Mouse (Mus musculus): ENCODE results near the gene Cbarp.
"Not testable (repeated sequence)": the region's sequence is repeated elsewhere in the genome, so short reads cannot be mapped to it uniquely, and the experiment has no call there.

The Cbarp gene

GRCm38 (mm10) chr10:80169651-80170050 lies 29.0 kb upstream of the Cbarp start:
- no peak for DNase-seq

- DNase-seq, result no peak
These were observed 28.4 kb upstream of the Cbarp start for GRCm38 (mm10) chr10:80169070-80169469.

DNA sequence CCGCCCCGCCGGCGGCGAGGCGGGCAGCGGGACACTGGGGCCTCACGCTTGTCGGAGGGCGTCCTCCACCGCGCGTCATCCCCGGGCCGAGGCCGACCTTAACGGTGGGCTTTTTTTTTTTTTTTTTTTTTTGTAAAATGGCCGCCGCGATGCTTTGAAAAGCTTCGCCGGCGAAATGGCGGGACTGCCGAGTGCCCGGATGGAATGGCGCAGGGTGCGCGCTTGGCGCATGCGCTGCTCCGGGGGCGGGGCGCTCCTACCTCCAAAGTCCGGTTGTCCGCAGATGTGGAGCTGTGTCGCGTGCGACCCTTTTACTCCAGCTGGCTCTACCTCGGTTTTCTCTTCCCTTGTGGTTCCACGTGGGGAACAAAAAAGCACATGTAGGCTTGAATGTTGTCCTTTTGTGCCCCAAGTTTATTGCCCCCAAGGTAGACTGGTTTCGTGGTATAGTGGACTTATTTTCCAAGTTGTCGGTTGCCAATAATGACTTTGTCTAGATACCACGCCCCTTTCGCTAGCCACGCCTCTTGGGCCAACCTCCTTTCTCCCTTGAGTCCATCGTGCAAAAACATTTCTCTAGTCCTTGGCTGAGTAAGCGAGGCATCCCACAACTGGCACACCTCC lies 27.5 kb upstream of the Cbarp start:
- DNase-seq, result peak; percentile 95 to 97

GRCm38 (mm10) chr10:80167460-80168037 lies 26.9 kb upstream of the Cbarp start:
- DNase-seq, result peak; percentile 98 to 99

GRCm38 (mm10) chr10:80166136-80166535 lies 25.5 kb upstream of the Cbarp start:
- DNase-seq, result not testable (repeated sequence)

DNA sequence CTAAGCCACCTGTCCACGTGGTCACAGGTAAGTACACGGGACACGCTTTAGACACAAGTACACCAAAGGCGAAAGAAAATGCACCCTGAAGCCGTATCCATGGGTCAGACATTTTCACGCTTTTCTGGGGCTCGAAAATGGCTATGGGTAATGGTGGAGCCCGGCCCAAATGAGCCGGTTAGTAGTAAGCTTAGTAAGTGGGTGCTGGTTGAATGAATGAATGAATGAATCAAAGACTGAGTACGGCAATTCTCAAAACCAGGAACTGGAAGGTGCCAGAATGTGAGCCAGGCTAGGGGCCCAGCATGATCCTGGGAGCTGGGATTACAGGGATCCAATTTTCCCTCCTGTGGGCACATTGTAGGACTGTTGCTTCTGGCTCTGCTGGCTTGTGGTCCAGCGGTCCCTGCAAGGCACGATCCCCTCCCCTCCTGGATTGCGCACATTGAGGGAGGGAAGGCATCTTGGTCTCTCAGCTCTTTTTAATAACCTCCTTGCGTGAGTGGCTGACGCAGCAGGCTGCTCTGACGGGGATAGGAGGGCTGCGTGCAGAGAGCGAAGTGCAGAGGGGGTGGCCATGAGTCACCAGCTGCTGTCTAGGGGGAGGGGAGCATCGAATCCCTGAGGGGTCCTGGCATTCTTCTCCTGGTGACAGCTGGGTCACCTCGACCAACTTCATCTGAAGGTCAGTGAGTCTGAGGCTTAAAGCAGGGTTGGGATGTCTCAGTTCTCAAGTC lies 24.9 kb upstream of the Cbarp start, which contains the start of gene Cirbp:
Gene Cirbp (plus strand): TSS at position 594 of the 737 bp plus-strand sequence.
- DNase-seq, result peak; percentile 59 to 63

DNA sequence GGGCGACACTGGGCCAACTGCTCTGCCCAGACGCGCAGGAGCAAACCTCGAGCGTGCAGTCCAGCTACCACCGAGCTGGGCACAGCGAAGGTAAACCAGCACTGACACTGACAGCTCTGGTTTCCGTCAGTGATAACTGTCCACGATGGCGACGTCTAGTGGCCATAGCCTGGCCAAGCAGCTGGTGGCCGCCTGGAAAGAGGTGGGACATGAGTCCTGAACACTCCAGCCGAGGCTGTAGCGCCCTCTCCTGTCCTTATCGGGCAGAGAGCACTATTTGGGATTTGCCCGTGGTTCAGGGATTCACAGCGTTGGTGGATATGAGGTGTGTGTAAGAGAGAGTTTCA lies 24.3 kb upstream of the Cbarp start:
- DNase-seq, result peak; percentile 98

- DNase-seq, result peak in 1 of 2 experiments; percentile 39
These were observed 23.7 kb upstream of the Cbarp start for GRCm38 (mm10) chr10:80164161-80164997.

DNA sequence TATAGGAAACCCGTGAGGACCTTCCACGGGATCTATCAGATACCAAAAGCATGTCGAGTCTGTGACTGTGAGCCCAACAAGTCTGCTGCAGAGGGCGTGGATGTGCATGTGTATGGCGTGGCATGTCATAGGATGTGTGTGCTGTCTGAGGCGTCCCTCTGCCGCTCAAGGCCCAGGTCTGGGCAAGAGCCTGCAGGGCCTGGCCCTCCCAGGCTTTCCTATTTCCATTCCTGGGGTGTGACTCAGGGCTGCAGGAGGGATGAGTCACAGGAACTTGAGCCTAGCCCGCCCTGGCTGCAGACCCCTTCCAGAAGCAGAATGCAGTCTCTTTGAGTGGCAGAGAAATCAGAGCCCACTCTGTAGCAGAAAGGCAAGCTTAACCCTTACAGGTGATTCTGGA lies 23.1 kb upstream of the Cbarp start:
- DNase-seq, result peak in 1 of 2 experiments; percentile 24

DNA sequence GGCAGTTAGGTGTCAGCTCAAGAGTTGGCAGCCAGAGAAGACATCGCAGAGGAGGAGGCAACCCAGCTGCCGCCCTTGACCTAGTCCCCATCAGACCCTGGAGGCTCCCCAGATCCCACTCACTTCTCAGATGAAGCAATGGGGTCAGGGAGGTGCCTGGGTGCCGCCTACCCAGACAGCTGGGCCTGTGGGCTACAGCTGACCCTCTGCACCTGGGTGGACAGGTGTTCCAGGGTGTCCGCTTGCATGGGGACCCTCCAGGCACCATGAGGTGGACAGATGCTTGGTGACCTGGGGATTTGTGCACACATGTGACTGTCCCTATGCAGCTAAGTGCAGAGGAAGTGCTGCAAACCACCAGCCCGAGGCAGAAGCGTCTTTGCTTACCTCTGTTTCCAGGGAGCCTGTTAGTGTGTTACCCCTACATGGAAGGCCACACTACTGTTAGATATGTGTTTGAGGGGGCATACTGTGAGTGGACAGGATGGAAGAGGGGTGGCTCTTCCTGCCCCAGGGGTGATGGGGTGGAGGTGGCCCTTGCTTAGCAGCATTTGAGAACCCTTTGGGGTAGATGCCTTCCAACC lies 22.2 kb upstream of the Cbarp start:
- no peak for DNase-seq

DNA sequence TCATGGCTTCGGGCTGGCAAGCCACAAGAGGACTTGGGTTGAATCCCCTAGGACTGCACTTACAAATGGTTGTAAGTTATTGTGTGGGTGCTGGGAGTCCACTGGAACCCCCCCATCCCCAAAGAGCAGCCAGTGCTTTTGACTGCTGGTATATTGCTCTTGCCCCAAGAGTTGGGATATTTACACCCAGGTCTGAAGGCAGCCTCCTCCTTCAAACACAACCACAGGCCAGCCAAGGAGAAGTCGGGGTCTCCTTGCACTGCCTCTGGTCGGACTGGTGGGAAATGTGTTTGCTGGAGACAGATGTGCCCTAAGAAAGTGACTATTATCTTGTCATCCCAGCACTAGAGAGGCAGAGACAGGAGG lies 21.6 kb upstream of the Cbarp start:
- no peak for DNase-seq

GRCm38 (mm10) chr10:80161522-80162242 lies 21.0 kb upstream of the Cbarp start:
- DNase-seq, result peak; percentile 61

DNA sequence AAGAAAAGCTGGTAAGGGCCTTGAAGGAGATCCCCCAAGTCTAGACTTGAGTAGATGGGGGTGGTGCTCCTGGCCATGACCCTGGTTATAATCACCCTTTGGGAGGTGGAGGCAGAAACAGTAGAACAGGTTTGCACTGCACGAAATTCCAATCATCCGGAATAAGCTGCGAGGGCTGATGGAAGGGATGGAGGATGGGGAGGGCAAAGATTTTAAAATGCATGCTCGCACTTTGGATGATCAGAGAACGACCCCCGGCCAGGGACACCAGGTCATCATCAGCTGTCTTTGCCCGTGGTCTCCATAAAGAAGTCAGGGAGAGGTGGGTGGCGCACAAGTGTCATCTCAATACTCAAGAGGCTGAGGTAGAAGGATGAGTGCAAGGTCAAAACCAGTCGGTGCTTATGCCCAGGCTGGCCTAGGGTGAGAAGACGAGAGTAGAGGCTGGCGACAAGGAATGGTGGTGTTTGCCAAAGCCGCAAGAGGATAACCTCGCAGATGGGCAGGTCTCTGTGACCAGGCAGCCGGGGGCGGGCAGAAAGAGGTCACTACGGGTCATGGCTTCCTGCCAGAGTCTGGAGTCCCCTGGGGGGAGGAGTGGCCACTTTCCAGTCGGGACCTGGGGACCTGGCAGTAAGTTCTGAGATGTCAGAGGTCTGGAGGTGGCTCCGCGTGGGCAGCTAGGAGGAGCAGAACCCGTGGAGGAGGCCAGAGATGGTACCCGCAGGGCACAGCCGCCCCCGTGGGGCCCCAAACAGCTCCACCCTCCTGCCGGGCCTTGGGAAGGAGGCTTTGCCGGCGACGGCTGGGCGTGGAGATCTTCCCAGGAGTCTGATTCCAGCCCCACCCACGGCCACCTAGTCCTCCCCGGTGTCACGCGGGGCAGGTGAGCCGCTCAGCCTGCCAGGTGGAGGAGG lies 20.1 kb upstream of the Cbarp start:
- peak; percentile 97 for DNase-seq

- DNase-seq, result peak; percentile 98 to 99
These were observed 19.2 kb upstream of the Cbarp start for GRCm38 (mm10) chr10:80159561-80160454.

- DNase-seq, result peak; percentile 66 to 76
These were observed 18.5 kb upstream of the Cbarp start for GRCm38 (mm10) chr10:80159021-80159560.

DNA sequence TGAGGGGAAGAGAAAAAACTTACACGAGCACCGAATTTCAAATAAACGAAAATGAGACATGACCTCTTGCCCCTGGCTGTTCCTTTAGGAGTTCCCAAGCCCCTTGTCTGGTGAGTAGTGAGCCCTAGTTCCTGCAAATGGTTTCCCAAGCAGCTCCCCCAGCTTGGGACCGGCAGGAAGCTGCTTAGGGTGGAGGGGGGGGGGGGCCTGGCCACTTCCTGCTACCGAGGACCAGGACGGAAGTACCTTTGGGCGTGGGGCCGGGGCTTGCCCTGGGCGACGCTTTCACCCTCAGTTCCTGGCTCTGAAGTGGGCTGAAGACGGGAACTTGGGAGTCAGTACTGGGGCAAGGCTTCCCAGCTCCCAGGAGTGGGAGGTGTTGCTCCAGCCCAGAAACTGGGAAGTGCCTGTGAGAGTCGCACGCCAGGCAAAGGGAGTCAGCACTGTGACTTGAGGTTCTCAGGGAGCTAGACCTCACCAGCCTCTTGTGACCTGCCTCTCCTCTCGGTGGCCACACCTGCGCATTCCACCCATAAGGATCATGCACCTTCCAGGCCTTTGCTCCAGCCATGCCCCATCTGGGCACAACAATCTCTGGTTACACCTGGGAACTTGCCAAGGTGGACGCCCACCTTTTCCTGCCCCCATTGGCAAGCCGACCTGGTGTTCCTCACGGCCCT lies 17.8 kb upstream of the Cbarp start:
- peak; percentile 82 to 83 for DNase-seq

- no peak for DNase-seq
These were observed 16.7 kb upstream of the Cbarp start for GRCm38 (mm10) chr10:80157141-80157929.

DNA sequence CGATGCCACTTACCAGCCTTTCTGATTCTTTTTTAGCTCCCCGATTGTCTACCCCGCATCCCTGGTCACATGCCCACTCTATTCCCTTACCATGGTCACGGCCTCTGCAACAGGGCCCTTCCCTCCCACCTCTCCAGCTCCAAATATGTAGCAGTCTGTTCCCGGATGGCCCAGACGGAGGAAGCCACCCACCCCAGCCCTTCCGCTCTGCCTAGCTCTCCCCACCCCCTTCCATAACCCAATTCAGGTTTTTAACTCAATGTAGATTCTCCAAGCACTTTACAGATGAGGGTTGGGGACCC lies 16.1 kb upstream of the Cbarp start:
- DNase-seq, result peak; percentile 66 to 81

All from kidney, postnatal 36 days (tissue).